Mouse (Mus musculus): ENCODE results near the gene Ppp1r7. TPM values are rescaled to one million over a fixed set of nuclear protein-coding genes. Genes with fewer than 3 reads are reported as not detected.
"Not testable (repeated sequence)": the region's sequence is repeated elsewhere in the genome, so short reads cannot be mapped to it uniquely, and the experiment has no call there.

The Ppp1r7 gene
- polyA plus RNA-seq (2016; fragmentation: Nextera tagmentation; extraction: Ambion mirVana) = 78.7 and 81.9 TPM in 2 replicates

DNA sequence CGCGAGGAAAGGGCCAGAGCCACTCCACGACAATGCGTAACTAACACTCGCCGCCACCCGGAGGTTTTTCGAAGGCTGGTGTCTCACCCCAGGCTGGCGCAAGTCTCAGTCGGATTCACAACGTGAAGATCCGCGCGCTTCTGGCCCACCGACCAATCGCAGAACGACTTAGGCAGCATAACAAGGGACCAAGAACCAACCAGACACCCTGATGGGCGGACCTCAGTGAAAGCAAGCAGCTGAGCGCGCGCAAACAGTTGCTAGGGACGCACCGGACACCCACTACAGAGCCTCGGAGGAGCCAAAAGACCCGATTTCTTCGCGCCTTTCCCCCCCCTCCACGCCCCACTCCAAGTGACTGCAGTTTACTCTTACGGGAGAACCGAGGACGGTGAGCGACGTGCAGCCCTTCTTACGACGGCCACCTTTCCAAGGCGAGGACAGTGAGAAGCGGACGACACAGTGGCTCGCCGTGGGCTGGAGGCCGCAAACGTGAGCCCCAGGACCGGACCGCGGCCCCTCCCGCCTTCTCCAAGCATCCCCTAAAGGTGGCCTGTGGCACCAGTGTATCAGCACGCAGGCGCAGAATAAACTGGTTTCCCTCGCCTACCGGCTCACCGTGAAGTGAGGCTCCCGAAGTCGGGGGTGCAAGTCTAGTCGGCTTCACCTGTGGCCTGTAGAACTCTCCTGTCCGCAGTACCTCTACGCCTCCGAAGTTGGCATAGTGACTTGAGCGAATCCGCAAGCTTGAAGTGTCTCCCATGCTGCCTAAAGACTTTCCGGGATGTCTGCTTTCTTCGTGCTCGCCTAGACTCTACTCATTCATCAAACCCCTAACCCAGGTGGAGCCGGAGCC is at the start of gene Ppp1r7, which contains the start of gene Pask:
Gene Ppp1r7 (plus strand): TSS at position 207 of the 856 bp plus-strand sequence.
Gene Pask (minus strand): TSS at position 835 of the 856 bp plus-strand sequence.
- H3K9me3 ChIP-seq = no peaks in the 10 kb centered on the region
- peak within 1 kb of the TSS; percentile 86 for H3K4me2 ChIP-seq (replicated peaks)
- peaks cover 16% of the 10 kb centered on the region for H3K36me3 ChIP-seq
- H3K27ac ChIP-seq (replicated peaks) = peak within 1 kb of the TSS; percentile 78
- peak within 1 kb of the TSS; percentile 87 for H3K9ac ChIP-seq (replicated peaks)
- H3K27me3 ChIP-seq = no peaks in the 10 kb centered on the region
- H3K4me1 ChIP-seq = peaks cover 22% of the 10 kb centered on the region
- H3K4me3 ChIP-seq = peak within 1 kb of the TSS; percentile 93
- peak; percentile 93 for ATAC-seq (ENCODE audit: low FRiP score, low read depth)
- WGBS = under 1% methylated on average over 63 of the region's 63 CpGs

DNA sequence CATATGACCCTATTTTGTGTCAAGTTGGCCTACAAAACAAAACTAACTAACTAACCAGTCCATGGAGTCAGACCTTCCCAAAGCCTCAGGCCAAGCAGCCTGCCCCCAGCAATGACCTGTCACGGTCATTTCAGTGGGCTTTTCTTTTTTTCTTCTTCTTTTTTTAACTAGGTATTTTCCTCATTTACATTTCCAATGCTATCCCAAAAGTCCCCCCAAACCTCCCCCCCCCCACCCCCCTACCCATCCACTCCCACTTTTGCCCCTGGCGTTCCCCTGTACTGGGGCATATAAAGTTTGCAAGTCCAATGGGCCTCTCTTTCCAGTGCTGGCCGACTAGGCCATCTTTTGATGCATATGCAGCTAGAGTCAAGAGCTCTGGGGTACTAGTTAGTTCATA is 48.2 kb upstream of the Ppp1r7 start:
- not testable (repeated sequence) for ATAC-seq (ENCODE audit: low FRiP score, low read depth); H3K4me3 ChIP-seq; H3K27ac ChIP-seq (replicated peaks); H3K9ac ChIP-seq (replicated peaks); H3K27me3 ChIP-seq; H3K4me1 ChIP-seq; H3K4me2 ChIP-seq (replicated peaks); H3K9me3 ChIP-seq
- H3K36me3 ChIP-seq = peaks cover 36% of the 10 kb centered on the region
- WGBS = 72% methylated on average over 3 of the region's 3 CpGs

DNA sequence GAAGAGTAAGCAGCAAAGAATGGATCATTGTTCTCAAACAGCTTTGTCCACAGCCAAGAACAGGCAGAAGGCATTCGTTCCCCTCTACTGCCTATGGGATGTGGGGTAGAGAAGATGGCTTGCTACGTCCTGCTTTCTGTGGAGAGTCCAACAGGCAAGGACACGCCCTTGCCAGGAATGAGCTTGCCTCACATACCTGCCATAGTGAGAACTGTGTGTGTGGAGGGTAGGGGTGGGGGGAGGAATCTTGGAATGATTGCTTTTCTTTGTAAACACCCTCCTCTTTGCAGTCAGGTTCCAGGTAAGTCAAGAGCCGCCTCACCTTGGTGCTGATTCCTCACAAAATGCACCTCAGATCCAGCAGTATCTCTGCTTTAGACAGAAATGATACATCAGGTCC is 42.9 kb upstream of the Ppp1r7 start:
- ATAC-seq (ENCODE audit: low FRiP score, low read depth) = no peak
- H3K36me3 ChIP-seq = peaks cover 80% of the 10 kb centered on the region

DNA sequence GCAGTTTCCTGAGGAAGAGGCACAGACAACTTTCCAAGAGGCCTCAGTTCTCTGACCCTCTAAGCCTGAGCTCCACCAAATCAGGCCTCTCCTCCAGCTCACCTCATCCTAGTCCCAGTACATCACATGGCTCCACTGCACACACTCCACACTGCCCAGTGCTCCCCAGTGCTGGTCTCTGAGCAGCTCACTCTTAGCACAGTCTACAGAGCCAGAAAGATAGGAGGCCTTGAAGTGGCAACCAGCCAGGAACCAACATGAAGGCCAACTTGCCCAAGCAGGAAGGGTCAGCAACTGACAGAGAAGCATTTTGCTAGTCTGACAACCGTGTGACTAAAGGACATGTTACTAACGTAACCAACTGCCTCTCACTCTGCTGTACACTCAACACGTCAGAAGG is 42.1 kb upstream of the Ppp1r7 start:
- ATAC-seq (ENCODE audit: low FRiP score, low read depth) = no peak
- Histone ChIP-seq H3K9ac (replicated peaks) (no peak overlapping the region), H3K4me3 (no peak overlapping the region), H3K4me2 (replicated peaks) (no peak overlapping the region), H3K4me1 (peaks cover 10% of the 10 kb centered on the region), H3K27ac (replicated peaks) (no peak overlapping the region), H3K9me3 (no peaks in the 10 kb centered on the region), H3K36me3 (peaks cover 79% of the 10 kb centered on the region), H3K27me3 (no peaks in the 10 kb centered on the region)
- WGBS = 99% methylated on average over 3 of the region's 3 CpGs

More for the DNA sequence above, 42.9 kb upstream of the Ppp1r7 start:
- WGBS = 91% methylated on average over 4 of the region's 4 CpGs
- H3K9me3 ChIP-seq = no peaks in the 10 kb centered on the region
- no peak overlapping the region for H3K4me2 ChIP-seq (replicated peaks)
- H3K27ac ChIP-seq (replicated peaks) = no peak overlapping the region
- no peak overlapping the region for H3K4me3 ChIP-seq
- H3K4me1 ChIP-seq = peaks cover 6% of the 10 kb centered on the region
- H3K9ac ChIP-seq (replicated peaks) = no peak overlapping the region
- H3K27me3 ChIP-seq = no peaks in the 10 kb centered on the region

DNA sequence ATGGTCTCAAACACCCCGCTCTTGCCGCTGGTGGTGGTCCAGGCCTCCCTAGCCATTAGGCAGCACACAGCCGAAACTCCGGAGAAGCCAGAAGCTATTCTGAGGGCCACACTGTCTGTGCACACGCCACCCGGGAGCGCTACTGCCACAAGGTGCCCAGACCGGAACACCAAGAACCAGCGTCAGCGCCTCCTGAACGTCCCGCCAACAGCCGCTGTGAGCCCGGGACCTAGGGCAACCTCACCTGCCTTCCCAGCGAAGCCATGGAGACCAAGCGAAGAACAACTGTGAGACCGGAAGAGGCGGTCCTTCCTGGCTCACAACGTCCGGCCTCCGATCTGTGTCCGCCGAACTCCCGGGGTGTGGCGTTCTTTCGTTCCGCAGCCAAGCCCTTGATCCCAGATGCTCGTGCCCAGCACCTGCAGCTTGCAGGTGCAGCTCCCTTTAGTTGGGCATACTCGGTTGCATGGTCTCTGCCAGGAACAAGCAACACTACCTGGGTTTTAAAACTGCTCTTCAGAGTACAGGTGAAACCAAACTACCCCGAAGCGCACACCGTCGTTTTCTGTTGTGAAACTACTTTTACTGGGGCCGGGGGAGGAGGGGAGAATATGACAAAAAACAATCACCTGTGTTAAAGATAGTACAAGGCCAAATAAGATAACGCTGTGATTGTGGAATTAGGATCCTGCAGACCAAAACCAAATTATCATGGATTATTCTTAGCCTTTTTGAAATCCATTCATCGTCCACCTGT is 36.9 kb upstream of the Ppp1r7 start, which contains the start of gene Mterf4:
Gene Mterf4 (minus strand): TSS at position 335 of the 757 bp plus-strand sequence.
- Histone ChIP-seq H3K9ac (replicated peaks) (peak within 1 kb of the TSS; percentile 73), H3K27ac (replicated peaks) (no peak within 1 kb of the TSS), H3K4me2 (replicated peaks) (peak within 1 kb of the TSS; percentile 63), H3K36me3 (peaks cover 45% of the 10 kb centered on the region), H3K9me3 (no peaks in the 10 kb centered on the region), H3K4me1 (peaks cover 10% of the 10 kb centered on the region), H3K4me3 (peak within 1 kb of the TSS; percentile 74), H3K27me3 (no peaks in the 10 kb centered on the region)
- WGBS = 8% methylated on average over 36 of the region's 36 CpGs
- ATAC-seq (ENCODE audit: low FRiP score, low read depth) = peak; percentile 90

DNA sequence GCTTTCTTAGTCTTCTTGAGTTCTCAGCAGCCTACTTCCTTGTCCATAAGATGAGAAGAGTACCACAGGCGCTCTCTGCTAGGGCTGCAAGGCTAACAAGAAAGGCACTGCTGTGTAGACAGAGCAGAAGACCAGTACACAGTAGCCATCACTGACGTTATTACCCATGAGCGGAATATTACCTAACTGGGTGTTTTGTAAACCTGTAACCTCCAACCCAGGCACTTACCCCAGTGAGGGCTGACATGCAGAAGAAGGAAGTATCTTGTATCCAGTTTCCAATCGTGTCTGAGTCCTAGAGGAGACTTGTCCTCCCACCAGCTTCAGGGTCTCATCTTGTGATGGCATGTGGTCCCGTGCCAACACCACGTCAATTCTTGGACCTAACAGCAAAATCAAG is 18.7 kb upstream of the Ppp1r7 start:
- Histone ChIP-seq H3K4me2 (replicated peaks) (no peak overlapping the region), H3K36me3 (peaks cover 83% of the 10 kb centered on the region), H3K4me1 (no peaks in the 10 kb centered on the region), H3K27me3 (no peaks in the 10 kb centered on the region), H3K27ac (replicated peaks) (no peak overlapping the region), H3K9ac (replicated peaks) (no peak overlapping the region), H3K9me3 (no peaks in the 10 kb centered on the region), H3K4me3 (no peak overlapping the region)
- ATAC-seq (ENCODE audit: low FRiP score, low read depth) = no peak
- 92% methylated on average over 6 of the region's 6 CpGs for WGBS

DNA sequence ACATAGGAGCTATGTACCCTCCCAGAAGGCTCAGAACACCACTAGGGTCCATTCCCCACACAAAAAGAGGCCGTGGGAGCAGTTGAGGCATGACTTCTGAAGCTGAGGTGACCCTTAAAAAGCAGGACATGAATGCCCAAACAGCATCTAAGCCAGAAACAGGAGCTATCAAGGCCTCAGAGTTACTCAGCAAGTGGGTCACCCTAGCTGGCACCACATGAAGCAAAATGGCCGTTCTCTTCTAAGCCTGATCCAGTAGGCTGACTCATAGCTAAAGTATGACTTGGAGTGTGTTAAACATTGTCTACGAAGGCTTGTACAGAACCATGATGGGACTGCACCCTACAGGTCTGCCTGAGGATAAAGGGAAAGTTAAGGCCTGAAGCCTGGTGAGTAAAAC is 16.2 kb upstream of the Ppp1r7 start:
- H3K9me3 ChIP-seq = no peaks in the 10 kb centered on the region
- no peak overlapping the region for H3K4me2 ChIP-seq (replicated peaks)
- 94% methylated on average over 3 of the region's 3 CpGs for WGBS
- no peak overlapping the region for H3K4me3 ChIP-seq
- H3K27me3 ChIP-seq = no peaks in the 10 kb centered on the region
- peaks cover 70% of the 10 kb centered on the region for H3K36me3 ChIP-seq
- H3K9ac ChIP-seq (replicated peaks) = no peak overlapping the region
- no peaks in the 10 kb centered on the region for H3K4me1 ChIP-seq
- no peak overlapping the region for H3K27ac ChIP-seq (replicated peaks)
- no peak for ATAC-seq (ENCODE audit: low FRiP score, low read depth)

DNA sequence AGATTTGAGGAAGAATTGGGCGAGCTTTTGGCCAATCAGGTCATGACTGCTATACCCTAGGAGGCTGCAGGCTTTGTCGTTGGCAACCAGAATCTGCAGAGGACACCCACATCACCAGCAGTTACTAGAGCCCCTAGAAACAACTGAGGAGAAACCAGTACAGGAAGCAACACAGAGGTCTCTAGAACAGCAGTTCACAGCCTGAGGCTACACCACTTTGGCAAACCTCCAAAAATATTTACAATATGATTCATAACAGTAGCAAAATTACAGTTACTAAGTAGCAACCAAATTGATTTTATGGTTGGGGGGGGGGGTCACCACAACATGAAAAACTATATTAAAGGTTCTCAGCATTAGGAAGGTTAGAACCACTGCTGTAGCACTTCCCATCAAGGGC is 8.0 kb upstream of the Ppp1r7 start:
- H3K4me2 ChIP-seq (replicated peaks) = no peak overlapping the region
- H3K27me3 ChIP-seq = no peaks in the 10 kb centered on the region
- H3K36me3 ChIP-seq = peaks cover 41% of the 10 kb centered on the region
- H3K9ac ChIP-seq (replicated peaks) = no peak overlapping the region
- H3K4me1 ChIP-seq = no peaks in the 10 kb centered on the region
- H3K27ac ChIP-seq (replicated peaks) = no peak overlapping the region
- no peak overlapping the region for H3K4me3 ChIP-seq
- no peak for ATAC-seq (ENCODE audit: low FRiP score, low read depth)
- 68% methylated on average over 2 of the region's 2 CpGs for WGBS
- H3K9me3 ChIP-seq = no peaks in the 10 kb centered on the region

DNA sequence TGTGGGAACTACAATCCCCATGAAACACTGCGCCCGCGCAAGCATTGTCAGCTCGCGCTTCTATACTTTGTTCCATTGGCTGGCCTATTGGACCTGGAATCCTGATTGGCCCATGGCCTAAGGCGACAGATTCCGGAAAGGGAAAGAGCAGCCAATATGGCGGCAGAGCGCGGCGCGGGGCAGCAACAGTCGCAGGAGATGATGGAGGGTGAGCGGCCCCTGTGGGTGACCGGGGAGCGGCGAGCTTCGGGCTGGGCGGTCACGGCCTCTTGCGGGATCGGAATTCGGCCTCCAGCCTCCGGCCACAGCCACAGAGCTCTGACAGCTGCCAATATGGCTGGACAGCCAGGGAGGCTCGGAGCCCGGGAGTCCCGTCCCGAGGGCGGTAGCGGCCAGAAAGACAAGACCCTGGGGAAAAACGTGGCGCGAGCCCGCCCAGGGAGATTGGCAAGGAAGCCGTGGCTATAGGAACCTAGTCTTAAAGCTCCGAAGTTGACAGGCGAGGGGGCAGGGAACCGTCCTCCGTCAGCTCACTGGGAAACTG is 922 bp downstream of the Ppp1r7 start:
- H3K27ac ChIP-seq (replicated peaks) = peak overlapping the region; percentile 78
- H3K4me1 ChIP-seq = peaks cover 22% of the 10 kb centered on the region
- peaks cover 21% of the 10 kb centered on the region for H3K36me3 ChIP-seq
- peak; percentile 96 for ATAC-seq (ENCODE audit: low FRiP score, low read depth)
- peak overlapping the region; percentile 93 for H3K4me3 ChIP-seq
- peak overlapping the region; percentile 87 for H3K9ac ChIP-seq (replicated peaks)
- under 1% methylated on average over 39 of the region's 39 CpGs for WGBS
- no peaks in the 10 kb centered on the region for H3K27me3 ChIP-seq
- H3K9me3 ChIP-seq = no peaks in the 10 kb centered on the region
- peak overlapping the region; percentile 86 for H3K4me2 ChIP-seq (replicated peaks)

DNA sequence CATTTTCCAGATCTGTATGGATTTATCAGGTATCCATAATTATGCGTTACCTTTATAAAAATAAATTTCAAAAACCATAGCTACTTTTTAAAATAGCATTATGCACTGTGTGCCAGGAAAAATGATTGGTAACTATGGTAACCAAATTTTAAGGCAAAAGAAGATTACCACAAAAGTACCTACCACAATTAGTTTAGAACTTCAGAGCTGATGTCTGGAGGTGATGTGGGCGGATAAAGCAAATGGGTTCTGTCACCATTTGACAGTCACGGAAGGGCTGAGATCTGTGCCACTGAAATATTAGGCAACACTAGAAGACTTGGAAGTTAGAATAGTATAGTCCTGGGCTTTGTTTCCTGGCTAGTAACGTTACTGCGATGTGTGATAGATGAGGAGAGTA is 4.5 kb downstream of the Ppp1r7 start:
- H3K4me3 ChIP-seq = no peak overlapping the region
- H3K4me1 ChIP-seq = peaks cover 11% of the 10 kb centered on the region
- no peak overlapping the region for H3K27ac ChIP-seq (replicated peaks)
- no peaks in the 10 kb centered on the region for H3K9me3 ChIP-seq
- peaks cover 47% of the 10 kb centered on the region for H3K36me3 ChIP-seq
- H3K4me2 ChIP-seq (replicated peaks) = no peak overlapping the region
- no peak overlapping the region for H3K9ac ChIP-seq (replicated peaks)
- 94% methylated on average over 5 of the region's 5 CpGs for WGBS
- no peak for ATAC-seq (ENCODE audit: low FRiP score, low read depth)
- no peaks in the 10 kb centered on the region for H3K27me3 ChIP-seq

DNA sequence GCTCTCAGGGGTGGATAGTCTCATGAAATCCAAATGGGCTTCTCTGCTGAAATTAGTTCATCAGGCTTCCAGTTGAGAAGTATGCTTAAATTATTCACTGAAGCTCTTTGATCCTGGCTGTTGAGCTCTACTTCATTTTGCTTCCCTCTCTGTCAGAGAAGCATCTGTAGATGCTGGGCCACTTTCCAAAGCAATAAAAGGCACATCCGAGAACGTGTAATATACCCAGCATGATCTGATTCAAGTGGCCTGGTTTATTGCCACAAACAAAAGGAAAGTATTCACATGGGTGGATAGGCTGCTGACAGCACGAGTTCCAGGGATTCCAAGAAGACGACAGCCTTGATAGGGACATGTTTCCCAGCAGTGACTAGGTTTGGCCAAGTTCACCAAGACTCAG is 7.0 kb downstream of the Ppp1r7 start:
- peaks cover 70% of the 10 kb centered on the region for H3K36me3 ChIP-seq

DNA sequence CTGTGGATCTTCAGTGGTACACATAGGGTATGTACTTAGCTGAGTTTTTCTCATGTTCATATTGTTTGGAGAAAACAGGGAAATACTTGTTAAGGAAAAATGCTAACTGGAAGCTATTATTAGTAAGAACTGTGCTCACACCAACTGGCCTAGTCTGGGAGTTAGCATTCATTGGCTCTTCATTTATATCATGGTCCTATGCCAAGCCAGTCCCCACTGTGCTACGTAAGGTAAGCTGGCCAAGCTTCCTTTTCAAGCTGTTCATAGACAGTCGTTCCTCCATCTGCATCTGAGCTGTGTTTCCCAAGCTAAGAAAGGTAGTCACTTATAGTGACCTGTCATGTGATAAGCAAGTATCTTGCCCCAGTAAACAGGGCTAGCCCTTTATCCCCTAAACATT is 10.1 kb downstream of the Ppp1r7 start:
- no peak overlapping the region for H3K27ac ChIP-seq (replicated peaks)
- no peaks in the 10 kb centered on the region for H3K9me3 ChIP-seq
- H3K4me1 ChIP-seq = no peaks in the 10 kb centered on the region
- H3K4me2 ChIP-seq (replicated peaks) = no peak overlapping the region
- H3K36me3 ChIP-seq = peaks cover 84% of the 10 kb centered on the region
- H3K4me3 ChIP-seq = no peak overlapping the region
- ATAC-seq (ENCODE audit: low FRiP score, low read depth) = no peak
- WGBS = 95% methylated on average over 2 of the region's 2 CpGs
- H3K9ac ChIP-seq (replicated peaks) = no peak overlapping the region
- H3K27me3 ChIP-seq = no peaks in the 10 kb centered on the region

More for the DNA sequence above, 7.0 kb downstream of the Ppp1r7 start:
- ATAC-seq (ENCODE audit: low FRiP score, low read depth) = no peak
- H3K4me3 ChIP-seq = no peak overlapping the region
- no peak overlapping the region for H3K9ac ChIP-seq (replicated peaks)
- 85% methylated on average over 4 of the region's 4 CpGs for WGBS
- no peaks in the 10 kb centered on the region for H3K9me3 ChIP-seq
- peaks cover 3% of the 10 kb centered on the region; the same call in 1 of the 2 replicates for H3K4me1 ChIP-seq
- H3K4me2 ChIP-seq (replicated peaks) = no peak overlapping the region
- H3K27me3 ChIP-seq = no peaks in the 10 kb centered on the region
- H3K27ac ChIP-seq (replicated peaks) = no peak overlapping the region
